Comparison of ENCODE assay signal across 27 mouse cellular contexts in the genomic region with DNA sequence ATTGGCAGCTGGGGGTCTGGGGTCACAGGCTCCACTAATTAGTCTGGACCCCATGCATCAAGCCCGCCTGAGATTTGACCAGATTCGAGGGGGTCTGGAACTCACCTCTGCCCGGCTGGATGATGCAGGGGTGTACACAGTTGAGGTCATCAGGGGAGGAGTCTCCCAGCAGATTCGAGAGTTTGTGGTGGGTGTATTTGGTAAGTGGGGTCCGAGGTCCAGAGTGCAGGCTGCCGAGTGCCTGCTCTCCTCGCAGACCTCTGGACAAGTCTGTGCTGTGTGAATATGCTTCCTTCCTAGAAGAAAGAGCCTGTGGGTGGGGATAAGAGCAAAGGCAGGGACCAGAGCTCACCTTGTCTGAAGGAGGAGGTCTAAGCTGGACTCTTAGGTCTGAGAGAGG. TPM values are rescaled to one million over a fixed set of nuclear protein-coding genes. Genes with fewer than 3 reads are reported as not detected.
"Had no signal": no experiment of that assay in that cellular context is flagged by ENCODE, and none has a peak within 500 bp of the region (broad histone marks: within the 10 kb centered on the region; RNA-seq: fewer than 3 reads in every experiment).

No protein-coding gene starts in this region.

- ATAC-seq: inflammation-experienced regulatory T-cells, adult 6 months; intestine, postnatal 0 days; liver, embryonic 12.5 days had no signal

- H3K9ac ChIP-seq: forebrain, postnatal 0 days; limb, embryonic 12.5 days; liver, embryonic 14.5 days had no signal

- H3K27me3 ChIP-seq: forebrain, embryonic 15.5 days; intestine, embryonic 15.5 days had no signal

- H3K36me3 ChIP-seq: forebrain, embryonic 15.5 days; heart, embryonic 10.5 days; heart, embryonic 12.5 days; hindbrain, embryonic 13.5 days; intestine, embryonic 15.5 days; limb, embryonic 10.5 days; limb, embryonic 12.5 days; liver, embryonic 12.5 days had no signal

- H3K27ac ChIP-seq: forebrain, embryonic 15.5 days; heart, embryonic 10.5 days; hindbrain, embryonic 13.5 days; intestine, embryonic 15.5 days; layer of hippocampus, adult 2 months; left cerebral cortex, adult 2 months; limb, embryonic 10.5 days; limb, embryonic 12.5 days; liver, embryonic 12.5 days; liver, embryonic 14.5 days had no signal

- H3K4me3 ChIP-seq: forebrain, embryonic 15.5 days; layer of hippocampus, adult 2 months; left cerebral cortex, adult 2 months had no signal

- H3K9me3 ChIP-seq: forebrain, embryonic 15.5 days; heart, embryonic 10.5 days; heart, embryonic 12.5 days; hindbrain, embryonic 13.5 days; intestine, embryonic 15.5 days; limb, embryonic 10.5 days; limb, embryonic 12.5 days; liver, embryonic 12.5 days had no signal

- DNase-seq: forebrain, postnatal 0 days; gastrocnemius, postnatal 14 days; heart, adult 18-20 months; heart, postnatal 10 days; heart, postnatal 4 days; kidney, adult 8-10 months; kidney, postnatal 14 days; kidney, postnatal 4 days; liver had no signal

RNA-seq across cellular contexts. Expression of gene Gm45233, which starts 20.0 kb away (rescaled TPM):
- polyA plus RNA-seq: forebrain, embryonic 15.5 days; heart, embryonic 10.5 days; heart, embryonic 12.5 days; heart, embryonic 14.5 days; hindbrain, embryonic 16.5 days; inflammation-experienced regulatory T-cells, adult 6 months; limb, embryonic 12.5 days had no signal

RNA-seq across cellular contexts. Expression of gene Cldnd2, which starts 23.4 kb away (rescaled TPM):
- polyA plus RNA-seq: forebrain, embryonic 15.5 days; forebrain, postnatal 0 days; heart, embryonic 10.5 days; heart, embryonic 12.5 days; heart, embryonic 14.5 days; heart, embryonic 16.5 days; hindbrain, embryonic 11.5 days; hindbrain, embryonic 13.5 days; hindbrain, embryonic 16.5 days; intestine, postnatal 0 days; limb, embryonic 10.5 days; limb, embryonic 12.5 days; limb, embryonic 14.5 days; liver, embryonic 12.5 days; liver, embryonic 14.5 days had no signal

RNA-seq across cellular contexts. Expression of gene Iglon5, which starts 25.9 kb away (rescaled TPM):
- polyA plus RNA-seq: heart, embryonic 16.5 days had no signal
